Mouse (Mus musculus) E14TG2a.4 (cell line): ENCODE measurements around the gene Igflr1.

ENCODE experiments used
- CTCF ChIP-seq: conservative IDR thresholded peaks from 2 replicates; pipeline ENCODE4 v1.5.1; 2014; ENCODE audit warnings: low read length
- NANOG ChIP-seq: IDR thresholded peaks from 2 replicates; pipeline ENCODE4 v1.6.1; 2014; ENCODE audit warnings: borderline replicate concordance, low read length, mixed read lengths
- POU5F1 ChIP-seq: IDR thresholded peaks from 2 replicates; pipeline ENCODE4 v1.6.1; 2014; ENCODE audit warnings: low read length, borderline replicate concordance

- TF ChIP-seq CTCF: no peak
- no peak for TF ChIP-seq NANOG
- TF ChIP-seq POU5F1: no peak
Measured at GRCm38 (mm10) chr7:30600651-30601050, 35.4 kb downstream of the Igflr1 start.
